Mouse (Mus musculus) stomach, embryonic 14.5 days (tissue): ENCODE results near the gene Gm11639. TPM values are rescaled to one million over a fixed set of nuclear protein-coding genes. Genes with fewer than 3 reads are reported as not detected.

Source experiments
- ATAC-seq: fragments of 200-750 bp; cut with Nextera tagmentation; 2 replicates; pipeline ENCODE4 v1.8.0; 2017; ENCODE audit warnings: low read depth, moderate TSS enrichment; ENCODE audit not compliant: insufficient number of reproducible peaks, insufficient read depth, low FRiP score
- H3K27ac ChIP-seq: fragments of 300-500 bp; sonication (generic); 2 replicates; pipeline ENCODE4 v1.5.1; 2014; ENCODE audit warnings: mild to moderate bottlenecking, low read length, moderate library complexity, mixed read lengths
- H3K27me3 ChIP-seq: fragments of 300-500 bp; sonication (generic); 2 replicates; pipeline ENCODE4 v1.6.1; 2014; ENCODE audit warnings: low read length, control low read depth, mixed read lengths; ENCODE audit not compliant: control insufficient read depth, insufficient read depth
- H3K36me3 ChIP-seq: fragments of 300-500 bp; sonication (generic); 2 replicates; pipeline ENCODE4 v1.6.1; 2014; ENCODE audit warnings: mild to moderate bottlenecking, control low read depth, low read length, moderate library complexity, mixed read lengths; ENCODE audit not compliant: control insufficient read depth, insufficient read depth
- H3K4me1 ChIP-seq: fragments of 300-500 bp; sonication (generic); 2 replicates; pipeline ENCODE4 v1.6.1; 2014; ENCODE audit warnings: low read length, control low read depth, mixed read lengths; ENCODE audit not compliant: control insufficient read depth, insufficient read depth
- H3K4me2 ChIP-seq: fragments of 300-500 bp; sonication (generic); replicated peaks from 2 replicates; pipeline ENCODE4 v1.6.1; 2014; ENCODE audit warnings: low read depth, low read length, control low read depth
- H3K4me3 ChIP-seq: fragments of 300-500 bp; sonication (generic); 2 replicates; pipeline ENCODE4 v1.5.1; 2014; ENCODE audit warnings: low read depth, low read length, control low read depth
- H3K9ac ChIP-seq: fragments of 300-500 bp; sonication (generic); replicated peaks from 2 replicates; pipeline ENCODE4 v1.6.1; 2014; ENCODE audit warnings: low read depth, mild to moderate bottlenecking, control low read depth, low read length, moderate library complexity, mixed read lengths
- H3K9me3 ChIP-seq: fragments of 300-500 bp; sonication (generic); 2 replicates; pipeline ENCODE4 v1.6.1; 2016; ENCODE audit warnings: low read depth, low read length, control low read depth; ENCODE audit not compliant: control insufficient read depth
- WGBS: fragments of 180-500 bp; shearing (Covaris S2); extraction: QIAGEN DNeasy Blood & Tissue Kit; methylation state at CpG from one replicate; pipeline ENCODE4 v1.1.7; 2014; 5-methylcytosine and 5-hydroxymethylcytosine counted together
- polyA plus RNA-seq: library from polyadenylated mRNA; unstranded; fragments of >200 nt; fragmentation: Nextera tagmentation; extraction: Ambion mirVana; gene quantifications from 2 replicates; pipeline ENCODE4 v1.2.1, GENCODE M21; 2014

Gene Gm11639
- polyA plus RNA-seq, 1 experiment from 2014 or later, result 0.03 TPM

DNA sequence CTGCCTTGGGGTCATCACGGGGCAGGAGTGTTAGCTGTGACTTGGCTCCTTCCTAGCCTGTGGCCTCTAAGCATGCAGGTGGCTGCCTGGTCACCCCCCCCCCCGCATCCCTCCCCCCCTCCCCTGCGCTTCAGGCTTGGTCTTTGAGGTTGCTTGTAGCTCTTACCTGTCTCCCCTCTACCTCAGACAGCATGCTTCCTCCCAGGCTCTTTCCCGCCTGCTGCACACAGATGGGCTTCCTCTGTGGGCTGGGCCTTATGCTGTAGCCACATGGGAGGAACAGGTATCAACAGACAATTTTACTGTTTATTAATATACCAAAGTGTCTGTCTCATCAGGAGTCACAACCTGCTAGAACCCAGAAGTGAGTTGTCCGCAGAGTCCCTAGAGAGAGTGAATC is 38.9 kb upstream of the Gm11639 start:
- ATAC-seq, result no peak

DNA sequence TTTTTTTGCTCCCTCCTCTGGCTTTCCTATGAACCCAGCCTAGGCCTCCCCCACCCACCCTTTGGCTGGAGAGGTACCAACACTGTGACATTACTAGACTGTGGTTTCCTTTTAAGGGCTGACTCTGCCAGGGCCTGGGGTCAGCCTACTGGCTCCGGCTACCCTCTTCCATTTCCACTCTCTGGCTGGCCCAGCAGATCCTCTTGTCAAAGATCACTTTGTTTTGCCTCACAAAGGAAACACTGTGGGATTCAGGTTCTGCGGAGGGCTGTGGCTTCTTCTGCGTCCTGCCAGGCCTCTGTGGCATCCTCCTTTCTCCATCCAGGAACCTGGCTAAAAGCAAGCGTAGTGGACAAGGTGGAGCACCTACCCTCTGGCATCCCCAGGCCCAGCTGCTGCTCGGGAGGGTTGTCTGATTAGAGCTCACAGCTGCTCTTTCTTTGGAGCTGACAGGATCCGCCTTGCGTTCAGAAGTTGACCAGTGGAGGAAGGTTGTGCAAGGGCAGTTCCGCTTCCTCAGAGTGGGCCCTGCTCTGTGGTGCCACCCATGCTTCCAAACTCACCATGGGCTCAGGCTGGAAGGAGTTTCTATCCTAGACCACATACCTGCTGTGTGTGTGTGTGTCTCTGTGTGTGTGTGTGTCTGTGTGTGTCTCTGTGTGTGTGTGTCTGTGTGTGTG is 38.2 kb upstream of the Gm11639 start:
- Histone ChIP-seq H3K27ac (no peak overlapping the region), H3K27me3 (no peaks in the 10 kb centered on the region), H3K4me3 (no peak overlapping the region), H3K36me3 (no peaks in the 10 kb centered on the region), H3K9ac (no peak overlapping the region), H3K4me2 (no peak overlapping the region), H3K4me1 (no peaks in the 10 kb centered on the region), H3K9me3 (no peaks in the 10 kb centered on the region)
- ATAC-seq, result no peak
- 66% methylated on average over 8 of the region's 8 CpGs for WGBS

More for the DNA sequence above, 38.9 kb upstream of the Gm11639 start:
- Histone ChIP-seq H3K4me3 (no peak overlapping the region), H3K27ac (no peak overlapping the region), H3K9ac (no peak overlapping the region), H3K27me3 (no peaks in the 10 kb centered on the region), H3K9me3 (no peaks in the 10 kb centered on the region), H3K4me1 (no peaks in the 10 kb centered on the region), H3K36me3 (no peaks in the 10 kb centered on the region), H3K4me2 (no peak overlapping the region)
- 77% methylated on average over 5 of the region's 5 CpGs for WGBS

DNA sequence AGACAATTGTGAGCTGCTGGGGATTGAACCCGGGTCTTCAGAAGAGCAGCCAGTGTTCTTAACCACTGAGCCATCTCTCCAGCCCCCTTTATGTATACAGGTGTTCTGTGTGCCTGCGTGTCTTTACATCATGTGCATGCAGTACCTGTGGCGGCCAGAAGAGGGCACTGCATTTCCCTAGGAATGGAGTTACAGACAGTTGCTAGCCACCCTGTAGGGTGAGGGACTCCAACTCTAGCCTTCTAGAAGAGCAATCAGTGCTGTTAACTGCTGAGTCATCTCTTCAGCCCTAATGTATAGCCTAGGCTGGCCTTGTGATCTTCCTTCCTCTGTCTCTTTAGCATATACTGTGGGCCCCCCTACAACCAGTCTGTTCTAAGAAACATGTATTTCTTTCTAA is 36.9 kb upstream of the Gm11639 start:
- Histone ChIP-seq H3K4me3 (no peak overlapping the region), H3K27me3 (no peaks in the 10 kb centered on the region), H3K9ac (no peak overlapping the region), H3K27ac (no peak overlapping the region), H3K4me2 (no peak overlapping the region), H3K36me3 (no peaks in the 10 kb centered on the region), H3K9me3 (no peaks in the 10 kb centered on the region), H3K4me1 (no peaks in the 10 kb centered on the region)
- ATAC-seq, result no peak
- 53% methylated on average over 3 of the region's 3 CpGs for WGBS

DNA sequence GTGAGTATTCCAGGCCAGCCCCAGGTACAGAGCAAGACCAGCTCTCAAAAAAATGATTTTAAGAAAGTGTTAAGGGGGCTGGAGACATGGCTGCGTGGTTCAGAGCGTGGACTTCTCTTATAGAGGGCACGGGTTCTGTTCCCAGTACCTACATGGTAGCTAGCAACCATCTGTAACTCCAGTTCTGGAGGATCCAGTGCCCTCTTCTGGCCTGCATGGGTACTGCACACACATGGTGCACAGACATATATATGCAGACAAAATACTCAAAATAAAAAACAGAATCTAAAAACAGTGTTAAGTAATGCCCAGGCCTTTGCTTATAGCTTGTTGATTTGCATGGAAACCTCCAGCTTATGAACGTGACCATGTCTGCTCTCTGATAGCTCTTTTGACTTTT is 24.9 kb upstream of the Gm11639 start:
- Histone ChIP-seq H3K27me3 (no peaks in the 10 kb centered on the region), H3K27ac (no peak overlapping the region), H3K4me1 (no peaks in the 10 kb centered on the region), H3K4me3 (no peak overlapping the region), H3K4me2 (no peak overlapping the region), H3K9me3 (no peaks in the 10 kb centered on the region), H3K36me3 (no peaks in the 10 kb centered on the region), H3K9ac (no peak overlapping the region)
- 94% methylated on average over 4 of the region's 4 CpGs for WGBS
- no peak for ATAC-seq

DNA sequence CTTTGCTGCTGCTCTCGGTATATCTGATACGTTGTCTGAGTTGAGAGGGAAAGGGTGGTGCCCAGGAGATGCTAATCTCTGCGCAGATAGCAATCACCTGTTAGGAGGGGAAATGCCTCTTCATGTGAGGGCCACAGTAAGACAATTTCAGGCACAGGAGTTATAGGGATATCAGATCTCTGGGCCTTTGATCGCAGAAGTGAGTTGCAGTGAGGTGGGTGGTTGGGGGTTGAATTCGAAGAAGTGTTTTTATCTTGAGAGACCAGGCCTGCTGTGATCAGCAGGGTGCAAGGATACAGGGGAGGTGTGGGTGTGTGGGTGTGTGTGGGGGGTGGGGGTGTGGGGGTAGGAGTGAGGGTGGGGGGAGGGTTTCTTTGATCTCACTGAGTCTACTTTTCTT is 24.4 kb upstream of the Gm11639 start:
- Histone ChIP-seq H3K4me1 (no peaks in the 10 kb centered on the region), H3K27me3 (no peaks in the 10 kb centered on the region), H3K4me2 (no peak overlapping the region), H3K9me3 (no peaks in the 10 kb centered on the region), H3K27ac (no peak overlapping the region), H3K4me3 (no peak overlapping the region), H3K9ac (no peak overlapping the region), H3K36me3 (no peaks in the 10 kb centered on the region)
- 65% methylated on average over 5 of the region's 5 CpGs for WGBS
- no peak for ATAC-seq

DNA sequence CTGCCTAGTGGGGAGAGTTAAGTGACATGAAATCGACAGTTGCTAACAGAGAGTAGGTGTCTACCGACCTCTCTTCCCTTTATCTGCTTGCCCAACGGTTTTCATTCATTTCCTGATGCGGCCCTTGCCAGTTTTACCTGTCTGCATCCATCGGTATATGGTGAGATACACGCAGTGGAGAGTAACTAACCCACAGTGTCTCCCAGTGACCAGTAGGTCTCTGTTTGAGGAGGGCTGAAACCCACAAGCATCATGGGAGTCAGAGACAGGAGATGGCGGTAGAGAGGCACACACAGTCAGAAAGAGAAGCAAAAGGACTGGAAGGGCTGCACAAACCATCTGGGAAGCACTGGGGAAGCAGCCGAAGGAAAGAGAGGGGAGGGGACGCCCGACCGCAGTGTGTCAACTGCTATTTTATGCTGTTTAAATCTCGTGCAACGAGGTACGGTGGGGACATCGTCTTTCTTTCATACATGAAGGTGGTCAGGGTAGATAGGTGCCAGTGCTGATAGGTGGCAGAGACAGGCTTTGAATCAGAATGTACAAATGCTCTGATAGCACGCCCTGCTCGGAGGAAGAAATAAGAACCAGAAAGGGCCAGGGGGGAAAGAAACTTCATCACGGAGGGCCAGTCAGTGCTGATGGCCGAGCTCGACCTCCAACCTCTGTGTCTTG is 23.8 kb upstream of the Gm11639 start:
- no peaks in the 10 kb centered on the region for H3K9me3 ChIP-seq
- no peak overlapping the region for H3K9ac ChIP-seq
- no peak overlapping the region for H3K27ac ChIP-seq

DNA sequence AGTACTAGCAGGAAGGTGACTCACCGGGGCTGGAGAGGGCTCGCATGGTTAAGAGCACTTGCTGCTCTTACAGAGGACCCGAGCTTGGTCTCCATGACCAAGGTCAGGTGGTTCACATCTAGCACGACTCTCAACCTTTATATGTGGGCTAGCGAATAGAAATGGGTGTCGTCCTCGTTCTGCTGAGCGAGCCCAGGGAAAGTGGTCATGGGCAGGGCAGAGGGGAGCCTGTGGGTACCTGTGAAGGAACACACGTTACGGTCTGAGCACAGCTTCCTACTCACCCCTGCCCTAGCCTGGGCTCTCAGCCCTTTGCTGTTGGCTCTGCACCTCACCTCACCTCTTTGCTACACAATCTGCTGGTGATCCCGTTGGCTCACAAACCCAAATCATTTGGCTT is 22.9 kb upstream of the Gm11639 start:
- Histone ChIP-seq H3K9me3 (no peaks in the 10 kb centered on the region), H3K4me1 (0 out of 2 replicates have a peak, but pooled peaks cover 2% of the 10 kb centered on the region), H3K27me3 (no peaks in the 10 kb centered on the region), H3K27ac (no peak overlapping the region), H3K4me2 (no peak overlapping the region), H3K36me3 (no peaks in the 10 kb centered on the region), H3K9ac (no peak overlapping the region), H3K4me3 (no peak overlapping the region)
- ATAC-seq, result no peak
- 91% methylated on average over 11 of the region's 11 CpGs for WGBS

More for the DNA sequence above, 23.8 kb upstream of the Gm11639 start:
- H3K27me3 ChIP-seq, result no peaks in the 10 kb centered on the region
- no peak for ATAC-seq
- no peak overlapping the region for H3K4me2 ChIP-seq
- H3K4me1 ChIP-seq, result no peaks in the 10 kb centered on the region
- H3K36me3 ChIP-seq, result no peaks in the 10 kb centered on the region
- 74% methylated on average over 20 of the region's 20 CpGs for WGBS
- no peak overlapping the region for H3K4me3 ChIP-seq

DNA sequence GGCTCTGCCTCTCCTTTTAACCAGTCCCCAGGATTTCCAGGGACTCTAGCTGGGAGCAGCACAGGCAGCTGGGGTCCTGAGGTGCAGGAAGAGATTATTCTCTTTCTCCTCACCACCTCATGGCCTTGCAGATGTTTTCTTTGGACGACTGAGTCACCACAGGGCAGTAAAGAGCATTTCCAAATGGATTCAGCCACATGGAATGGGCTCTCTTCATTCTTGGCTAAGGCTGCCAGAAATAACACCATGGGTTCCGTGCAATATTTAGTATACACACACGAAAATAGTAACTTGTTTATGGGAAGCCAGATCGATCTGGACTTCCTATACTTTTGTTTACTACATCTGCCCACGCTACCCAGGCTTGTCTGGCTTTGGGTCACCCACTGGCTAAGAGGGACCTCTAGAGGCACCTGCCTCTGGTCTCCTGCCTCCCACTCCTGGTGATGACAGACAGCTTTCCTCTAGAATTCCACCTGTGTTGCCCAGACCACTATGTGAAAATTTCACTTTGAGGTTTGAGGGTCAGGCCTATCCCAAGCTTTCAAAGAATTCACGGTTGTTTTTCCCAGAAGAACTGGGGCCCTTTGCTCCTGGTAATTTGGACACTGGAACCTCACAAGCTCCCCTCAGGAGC is 22.1 kb upstream of the Gm11639 start:
- Histone ChIP-seq H3K4me3 (no peak overlapping the region), H3K9me3 (no peaks in the 10 kb centered on the region), H3K9ac (no peak overlapping the region), H3K4me1 (0 out of 2 replicates have a peak, but pooled peaks cover 2% of the 10 kb centered on the region), H3K27ac (no peak overlapping the region), H3K36me3 (no peaks in the 10 kb centered on the region), H3K4me2 (no peak overlapping the region), H3K27me3 (no peaks in the 10 kb centered on the region)
- WGBS, result 70% methylated on average over 6 of the region's 6 CpGs
- no peak for ATAC-seq
